Comparison of ENCODE assay signal across 8 mouse cellular contexts in the genomic region with DNA sequence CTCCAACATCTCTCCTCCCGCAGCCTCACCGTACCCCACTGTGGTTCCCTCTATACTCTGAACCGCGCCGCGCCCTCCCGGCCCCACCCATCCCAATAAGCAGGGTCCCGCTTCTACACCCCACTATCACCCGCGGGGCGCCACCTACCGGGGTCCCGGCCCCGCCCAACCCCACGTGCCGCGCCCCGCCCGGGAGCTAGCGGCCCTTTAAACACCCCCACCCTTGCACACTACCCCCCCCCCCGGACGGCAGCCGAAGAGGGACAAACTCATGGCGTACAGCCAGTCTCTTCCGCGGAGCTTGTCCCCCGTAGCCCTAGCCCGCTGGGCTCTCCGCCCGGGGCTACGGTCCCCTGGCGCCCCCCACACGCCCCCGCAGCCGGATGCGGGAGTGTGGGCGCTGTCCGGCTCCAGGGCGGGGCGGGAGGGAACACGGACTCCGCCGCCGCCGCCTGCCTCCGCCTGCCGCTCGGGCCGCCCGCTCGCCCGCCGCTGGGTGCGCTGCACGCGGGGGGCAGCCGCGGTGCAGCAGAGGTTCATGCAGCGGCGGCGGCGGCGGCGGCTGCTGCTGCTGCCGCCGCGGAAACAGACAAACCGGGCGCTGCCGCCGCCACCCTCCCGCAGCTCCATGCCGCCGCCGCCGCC. TPM values are rescaled to one million over a fixed set of nuclear protein-coding genes. Genes with fewer than 3 reads are reported as not detected.
DNase-seq lines count a peak whose midpoint lies in the region; ATAC-seq and TF ChIP-seq lines count a peak whose summit lies in the region.

No protein-coding gene starts in this region.

- no peak for TF ChIP-seq CTCF in cortical plate, adult 2 months (IDR thresholded peaks at IDR 0.05; ENCODE audit: extremely low read depth, insufficient read depth, low read length)

- peak; percentile 87 for ATAC-seq in intestine, embryonic 15.5 days

- under 1% methylated on average over 47 of the region's 76 CpGs for WGBS in intestine, embryonic 15.5 days
- 0% methylated on average over 49 of the region's 76 CpGs for WGBS in midbrain, embryonic 10.5 days

- H3K4me3 ChIP-seq in cortical plate, adult 2 months (ENCODE audit: insufficient read depth, low read length): peak overlapping the region; percentile 96
- peak overlapping the region; percentile 70 for H3K4me3 ChIP-seq in intestine, embryonic 15.5 days (replicated peaks)
- H3K4me3 ChIP-seq in midbrain, embryonic 10.5 days: peak overlapping the region; percentile 87

- H3K27me3 ChIP-seq in intestine, embryonic 15.5 days (replicated peaks): peaks cover 25% of the 10 kb centered on the region
- peaks cover 39% of the 10 kb centered on the region for H3K27me3 ChIP-seq in midbrain, embryonic 10.5 days (ENCODE audit: low read depth, poor library complexity, severe bottlenecking)

- no peaks in the 10 kb centered on the region for H3K9me3 ChIP-seq in intestine, embryonic 15.5 days
- H3K9me3 ChIP-seq in midbrain, embryonic 10.5 days (replicated peaks): no peaks in the 10 kb centered on the region

- no peak for TF ChIP-seq POLR2A in cortical plate, adult 2 months (IDR thresholded peaks at IDR 0.05; ENCODE audit: extremely low read depth, insufficient read depth, low read length)

- peak; percentile 90 for DNase-seq in adrenal gland, postnatal 10 days
- DNase-seq in gastrocnemius, postnatal 25 days: peak; percentile 83
- DNase-seq in left cerebral cortex, postnatal 4 days: peak; percentile 77
- DNase-seq in midbrain, embryonic 10.5 days (ENCODE audit: low spot score): peak; percentile 87
- DNase-seq in right cerebral cortex, postnatal 4 days: peak; percentile 80
- no peak for DNase-seq in c-Kit-positive CD71-positive TER-119-positive erythroid progenitor cells, embryonic 14.5 days (ENCODE audit: low spot score)

- intact Hi-C loops in left cerebral cortex, postnatal 4 days (cut with DNase I): loop anchor here (10.0 kb wide), 1 partner anchor 206 kb away; no protein-coding TSS in a partner anchor

- no peaks in the 10 kb centered on the region for H3K36me3 ChIP-seq in intestine, embryonic 15.5 days
- H3K36me3 ChIP-seq in midbrain, embryonic 10.5 days: no peaks in the 10 kb centered on the region

- H3K27ac ChIP-seq in cortical plate, adult 2 months (ENCODE audit: insufficient read depth, low read length): peak overlapping the region; percentile 41
- H3K27ac ChIP-seq in intestine, embryonic 15.5 days: 0 out of 2 replicates have a peak overlapping the region, but pooled peaks have one; percentile 40
- peak overlapping the region; percentile 93 for H3K27ac ChIP-seq in midbrain, embryonic 10.5 days (replicated peaks)

- peak overlapping the region; percentile 66 for H3K9ac ChIP-seq in intestine, embryonic 15.5 days

- H3K4me2 ChIP-seq in intestine, embryonic 15.5 days (replicated peaks): peak overlapping the region; percentile 97

- H3K4me1 ChIP-seq in cortical plate, adult 2 months (ENCODE audit: control insufficient read depth, insufficient read depth, low read length): no peaks in the 10 kb centered on the region
- peaks cover 5% of the 10 kb centered on the region; the same call in 1 of the 2 replicates for H3K4me1 ChIP-seq in intestine, embryonic 15.5 days (replicated peaks)
- H3K4me1 ChIP-seq in midbrain, embryonic 10.5 days: peaks cover 30% of the 10 kb centered on the region

RNA-seq across cellular contexts. Expression of a gene that starts 0.6 kb away (rescaled TPM):
- 1 to 10 TPM; 7.2 to 8.0 TPM for total RNA-seq in adrenal gland, postnatal 10 days (2021)
- 20.1 and 21.7 TPM in 2 replicates for polyA plus RNA-seq in cortical plate, adult 2 months (2012; rRNA removed)
- total RNA-seq in gastrocnemius, postnatal 25 days (2021): 1 to 10 TPM; 1.1 to 2.5 TPM
- polyA plus RNA-seq in intestine, embryonic 15.5 days (2015; fragmentation: Nextera tagmentation; extraction: Ambion mirVana): 1.2 and 1.5 TPM in 2 replicates
- total RNA-seq in left cerebral cortex, postnatal 4 days (2021): 10 to 100 TPM; 59.1 to 68.6 TPM
- polyA plus RNA-seq in midbrain, embryonic 10.5 days (2016; fragmentation: Nextera tagmentation; extraction: Ambion mirVana): 1.7 and 2.4 TPM in 2 replicates

Comparison
In these comparisons a context has a peak if more than half of its experiments do, and no peak if none do; other contexts are left out.
1. H3K27ac ChIP-seq: peak in every context shown above with its lines; median percentile 93 in midbrain, embryonic 10.5 days; 41 in cortical plate, adult 2 months; 40 in intestine, embryonic 15.5 days.
2. RNA of a gene that starts 0.6 kb away (total RNA-seq): 59.1 to 68.6 TPM in left cerebral cortex, postnatal 4 days; 7.2 to 8.0 TPM in adrenal gland, postnatal 10 days and 1.1 to 2.5 TPM in gastrocnemius, postnatal 25 days; every median in the first group is over 4 times any median in the second.
3. Peak in every context shown above with its lines, with median percentiles within 50 percentile points of each other: H3K4me3 ChIP-seq.